Mouse (Mus musculus) liver, embryonic 13.5 days (tissue): ENCODE measurements around the gene Gm49383. TPM values are rescaled to one million over a fixed set of nuclear protein-coding genes. Genes with fewer than 3 reads are reported as not detected.

ENCODE experiments used
- microRNA-seq: library from miRNA; unstranded; fragments of <30 nt; microRNA quantifications from one replicate; pipeline ENCODE4, GENCODE M21; 2016
- polyA plus RNA-seq: library from polyadenylated mRNA; unstranded; fragments of >200 nt; fragmentation: Nextera tagmentation; extraction: Ambion mirVana; gene quantifications from 2 replicates; pipeline ENCODE4 v1.2.1, GENCODE M21; 2015

Gene Gm49383
- polyA plus RNA-seq, 1 experiment from 2014 or later = 28.8 TPM

Small RNA genes lying within 50 kb of the gene (microRNA-seq; reads per million reads assigned to microRNA genes)
- gene Gm47287 = not detected
- not detected for gene Gm47295

Other genes with a start within 250 kb of the Gm49383 start
- 1,343 and 1,574 TPM in 2 replicates for gene Rps29, start 37.9 kb downstream of the Gm49383 start, polyA plus RNA-seq
- 24.6 and 28.9 TPM in 2 replicates for gene Lrr1, start 28.3 kb downstream of the Gm49383 start, polyA plus RNA-seq
- gene Rpl36al, start 13.0 kb downstream of the Gm49383 start, polyA plus RNA-seq = 736 and 806 TPM in 2 replicates
- 27.9 and 32.2 TPM in 2 replicates for gene Mgat2, start 12.9 kb downstream of the Gm49383 start, polyA plus RNA-seq
- gene Dnaaf2, start 1.3 kb upstream of the Gm49383 start, polyA plus RNA-seq = 7.1 and 8.8 TPM in 2 replicates
- 27.7 and 29.9 TPM in 2 replicates for gene Gm49384, start 7.2 kb upstream of the Gm49383 start, polyA plus RNA-seq
- 29.0 and 32.5 TPM in 2 replicates for gene Pole2, start 31.1 kb upstream of the Gm49383 start, polyA plus RNA-seq
- gene Klhdc1, start 44.1 kb upstream of the Gm49383 start, polyA plus RNA-seq = 3.7 and 3.9 TPM in 2 replicates
- gene Klhdc2, start 99.6 kb upstream of the Gm49383 start, polyA plus RNA-seq = 102 and 104 TPM in 2 replicates
- gene Nemf, start 160.1 kb upstream of the Gm49383 start, polyA plus RNA-seq = 47.5 and 56.5 TPM in 2 replicates
- gene Arf6, start 175.0 kb upstream of the Gm49383 start, polyA plus RNA-seq = 38.2 and 41.6 TPM in 2 replicates
- gene Gm9887, start 175.4 kb upstream of the Gm49383 start, polyA plus RNA-seq = 0.71 and 0.93 TPM in 2 replicates